ENCODE assay signal across 8 mouse cellular contexts in genomic region chr6:113644808-113645207, GRCm38 (mm10). TPM values are rescaled to one million over a fixed set of nuclear protein-coding genes. Genes with fewer than 3 reads are reported as not detected.
DNase-seq lines count a peak whose midpoint lies in the region; ATAC-seq and TF ChIP-seq lines count a peak whose summit lies in the region.

No protein-coding gene starts in this region.

- H3K9ac ChIP-seq in limb, embryonic 15.5 days = no peak overlapping the region
- H3K9ac ChIP-seq in forebrain, embryonic 14.5 days (ENCODE audit: low read length) = no peak overlapping the region

- no peak overlapping the region for H3K4me3 ChIP-seq in limb, embryonic 15.5 days
- no peak overlapping the region for H3K4me3 ChIP-seq in limb, embryonic 10.5 days
- no peak overlapping the region for H3K4me3 ChIP-seq in kidney, adult 2 months (ENCODE audit: insufficient read depth, low read depth, low read length)
- H3K4me3 ChIP-seq in forebrain, embryonic 14.5 days (ENCODE audit: low read depth, low read length) = no peak overlapping the region

- H3K27me3 ChIP-seq in limb, embryonic 15.5 days = no peaks in the 10 kb centered on the region
- H3K27me3 ChIP-seq in limb, embryonic 10.5 days (ENCODE audit: low read depth, poor library complexity, severe bottlenecking) = no peaks in the 10 kb centered on the region
- H3K27me3 ChIP-seq in kidney, adult 2 months (replicated peaks; ENCODE audit: control insufficient read depth, insufficient read depth, low read length) = no peaks in the 10 kb centered on the region
- no peaks in the 10 kb centered on the region for H3K27me3 ChIP-seq in forebrain, embryonic 14.5 days (replicated peaks; ENCODE audit: control insufficient read depth, insufficient read depth, low read length)

- no peak overlapping the region for H3K4me2 ChIP-seq in limb, embryonic 15.5 days
- no peak overlapping the region for H3K4me2 ChIP-seq in forebrain, embryonic 14.5 days (ENCODE audit: low read length)

- no peaks in the 10 kb centered on the region for H3K36me3 ChIP-seq in limb, embryonic 15.5 days
- H3K36me3 ChIP-seq in limb, embryonic 10.5 days = no peaks in the 10 kb centered on the region
- no peaks in the 10 kb centered on the region for H3K36me3 ChIP-seq in kidney, adult 2 months (ENCODE audit: control insufficient read depth, insufficient read depth, low read length)
- H3K36me3 ChIP-seq in forebrain, embryonic 14.5 days (ENCODE audit: control insufficient read depth, insufficient read depth, low read length) = no peaks in the 10 kb centered on the region

- TF ChIP-seq POLR2A in kidney, adult 2 months (IDR thresholded peaks at IDR 0.05; ENCODE audit: low read depth, low read length) = no peak

- ATAC-seq in limb, embryonic 15.5 days (ENCODE audit: insufficient number of reproducible peaks, low FRiP score, low TSS enrichment, low read depth) = no peak
- ATAC-seq in cerebellum, adult (ENCODE audit: insufficient number of reproducible peaks, low FRiP score, low TSS enrichment) = no peak
- ATAC-seq in forebrain, embryonic 14.5 days = no peak

- H3K4me1 ChIP-seq in limb, embryonic 15.5 days = no peaks in the 10 kb centered on the region
- no peaks in the 10 kb centered on the region for H3K4me1 ChIP-seq in limb, embryonic 10.5 days
- H3K4me1 ChIP-seq in kidney, adult 2 months (ENCODE audit: control insufficient read depth, insufficient read depth, low read length) = peaks cover 13% of the 10 kb centered on the region
- H3K4me1 ChIP-seq in forebrain, embryonic 14.5 days (ENCODE audit: control insufficient read depth, insufficient read depth, low read length) = no peaks in the 10 kb centered on the region

- WGBS in limb, embryonic 15.5 days = 76% methylated on average over 8 of the region's 8 CpGs
- WGBS in limb, embryonic 10.5 days = 89% methylated on average over 8 of the region's 8 CpGs
- WGBS in kidney, adult 2 months = 54% methylated on average over 8 of the region's 8 CpGs
- 84% methylated on average over 8 of the region's 8 CpGs for WGBS in forebrain, embryonic 14.5 days

- peak overlapping the region; percentile 27; the same call in 1 of the 2 replicates for H3K27ac ChIP-seq in limb, embryonic 15.5 days
- H3K27ac ChIP-seq in limb, embryonic 10.5 days = no peak overlapping the region
- H3K27ac ChIP-seq in kidney, adult 2 months (ENCODE audit: insufficient read depth, low read depth, low read length) = peak overlapping the region; percentile 69
- no peak overlapping the region for H3K27ac ChIP-seq in forebrain, embryonic 14.5 days (ENCODE audit: low read depth, low read length)

- no peak for DNase-seq in limb, embryonic 10.5 days (ENCODE audit: low spot score)
- DNase-seq in heart, adult 11 months = peak; percentile 99
- peak; percentile 87 for DNase-seq in kidney, adult 2 months
- DNase-seq in naive thymus-derived CD4-positive, alpha-beta T cell, adult 2 months (ENCODE audit: low read depth) = peak; percentile 35
- DNase-seq in ovary, adult 18-20 months (ENCODE audit: low spot score) = no peak
- no peak for DNase-seq in forebrain, embryonic 14.5 days (ENCODE audit: low spot score)

- no peaks in the 10 kb centered on the region for H3K9me3 ChIP-seq in limb, embryonic 15.5 days
- H3K9me3 ChIP-seq in limb, embryonic 10.5 days (replicated peaks) = no peaks in the 10 kb centered on the region
- no peaks in the 10 kb centered on the region for H3K9me3 ChIP-seq in forebrain, embryonic 14.5 days (replicated peaks; ENCODE audit: control insufficient read depth, low read length)

- TF ChIP-seq CTCF in kidney, adult 2 months (conservative IDR thresholded peaks at IDR 0.05; ENCODE audit: insufficient read depth, insufficient read length, low read depth, low read length) = no peak

RNA-seq across cellular contexts. Expression of gene Irak2, which starts 6.5 kb away (rescaled TPM):
- polyA plus RNA-seq in limb, embryonic 15.5 days (2015; fragmentation: Nextera tagmentation; extraction: Ambion mirVana) = 4.1 and 4.6 TPM in 2 replicates
- polyA plus RNA-seq in limb, embryonic 10.5 days (2016; fragmentation: Nextera tagmentation; extraction: Ambion mirVana) = 4.5 and 8.0 TPM in 2 replicates
- polyA plus RNA-seq in kidney, adult 2 months (2012; rRNA removed) = 53.8 and 67.1 TPM in 2 replicates
- 0.68 and 0.90 TPM in 2 replicates for polyA plus RNA-seq in forebrain, embryonic 14.5 days (2014; fragmentation: Nextera tagmentation; extraction: Ambion mirVana)

RNA-seq across cellular contexts. Expression of gene Vhl, which starts 21.0 kb away (rescaled TPM):
- 41.4 and 44.3 TPM in 2 replicates for polyA plus RNA-seq in limb, embryonic 15.5 days (2015; fragmentation: Nextera tagmentation; extraction: Ambion mirVana)
- 41.4 and 47.7 TPM in 2 replicates for polyA plus RNA-seq in limb, embryonic 10.5 days (2016; fragmentation: Nextera tagmentation; extraction: Ambion mirVana)
- polyA plus RNA-seq in kidney, adult 2 months (2012; rRNA removed) = 19.0 and 24.6 TPM in 2 replicates
- polyA plus RNA-seq in forebrain, embryonic 14.5 days (2014; fragmentation: Nextera tagmentation; extraction: Ambion mirVana) = 90.3 and 97.1 TPM in 2 replicates

RNA-seq across cellular contexts. Expression of gene Brk1, which starts 40.2 kb away (rescaled TPM):
- 222 and 231 TPM in 2 replicates for polyA plus RNA-seq in limb, embryonic 15.5 days (2015; fragmentation: Nextera tagmentation; extraction: Ambion mirVana)
- polyA plus RNA-seq in limb, embryonic 10.5 days (2016; fragmentation: Nextera tagmentation; extraction: Ambion mirVana) = 206 and 208 TPM in 2 replicates
- 171 and 216 TPM in 2 replicates for polyA plus RNA-seq in kidney, adult 2 months (2012; rRNA removed)
- polyA plus RNA-seq in forebrain, embryonic 14.5 days (2014; fragmentation: Nextera tagmentation; extraction: Ambion mirVana) = 280 and 307 TPM in 2 replicates

RNA-seq across cellular contexts. Expression of gene Fancd2os, which starts 44.3 kb away (rescaled TPM):
- polyA plus RNA-seq in limb, embryonic 15.5 days (2015; fragmentation: Nextera tagmentation; extraction: Ambion mirVana) = not detected in 2 replicates
- 0.30 TPM in 1 of 2 replicates, not detected in the other for polyA plus RNA-seq in limb, embryonic 10.5 days (2016; fragmentation: Nextera tagmentation; extraction: Ambion mirVana)
- polyA plus RNA-seq in kidney, adult 2 months (2012; rRNA removed) = 0.54 and 1.3 TPM in 2 replicates
- not detected in 2 replicates for polyA plus RNA-seq in forebrain, embryonic 14.5 days (2014; fragmentation: Nextera tagmentation; extraction: Ambion mirVana)

RNA-seq across cellular contexts. Expression of gene Tatdn2, which starts 52.0 kb away (rescaled TPM):
- polyA plus RNA-seq in limb, embryonic 15.5 days (2015; fragmentation: Nextera tagmentation; extraction: Ambion mirVana) = 0.61 and 0.63 TPM in 2 replicates
- polyA plus RNA-seq in limb, embryonic 10.5 days (2016; fragmentation: Nextera tagmentation; extraction: Ambion mirVana) = 0.48 and 0.89 TPM in 2 replicates
- polyA plus RNA-seq in kidney, adult 2 months (2012; rRNA removed) = 32.9 and 35.5 TPM in 2 replicates
- 1.1 and 1.6 TPM in 2 replicates for polyA plus RNA-seq in forebrain, embryonic 14.5 days (2014; fragmentation: Nextera tagmentation; extraction: Ambion mirVana)

Comparison
In these comparisons a context has a peak if more than half of its experiments do, and no peak if none do; other contexts are left out.
1. H3K27ac ChIP-seq: peak in limb, embryonic 15.5 days (single experiment) and kidney, adult 2 months (single experiment); none in limb, embryonic 10.5 days (single experiment) and forebrain, embryonic 14.5 days (single experiment).
2. DNase-seq: peak in heart, adult 11 months (single experiment), kidney, adult 2 months (single experiment) and naive thymus-derived CD4-positive, alpha-beta T cell, adult 2 months (single experiment); none in limb, embryonic 10.5 days (single experiment), ovary, adult 18-20 months (single experiment) and forebrain, embryonic 14.5 days (single experiment).